Mouse (Mus musculus) hindbrain, postnatal 0 days (tissue): ENCODE results near the gene Tescl. TPM values are rescaled to one million over a fixed set of nuclear protein-coding genes. Genes with fewer than 3 reads are reported as not detected.

Experiments used
- ATAC-seq: fragments of 200-750 bp; cut with Nextera tagmentation; 2 replicates; pipeline ENCODE4 v1.8.0; 2017; ENCODE audit warnings: mild to moderate bottlenecking, moderate TSS enrichment, moderate library complexity
- DNase-seq: peaks from one replicate; pipeline ENCODE4 v3.0.0-alpha.2; 2015; ENCODE audit warnings: low spot score
- H3K27ac ChIP-seq: fragments of 300-500 bp; sonication (generic); 2 replicates; pipeline ENCODE4 v1.5.1; 2014; ENCODE audit warnings: mild to moderate bottlenecking
- H3K27me3 ChIP-seq: fragments of 300-500 bp; sonication (generic); 2 replicates; pipeline ENCODE4 v1.6.1; 2014; ENCODE audit warnings: low read length, mixed read lengths; ENCODE audit not compliant: insufficient read depth
- H3K36me3 ChIP-seq: fragments of 300-500 bp; sonication (generic); 2 replicates; pipeline ENCODE4 v1.6.1; 2014; ENCODE audit warnings: low read length, mixed read lengths; ENCODE audit not compliant: insufficient read depth
- H3K4me1 ChIP-seq: fragments of 300-500 bp; sonication (generic); 2 replicates; pipeline ENCODE4 v1.6.1; 2014; ENCODE audit warnings: antibody characterized with exemption, low read length, mixed read lengths; ENCODE audit not compliant: insufficient read depth
- H3K4me2 ChIP-seq: fragments of 300-500 bp; sonication (generic); 2 replicates; pipeline ENCODE4 v1.6.1; 2014; ENCODE audit warnings: low read depth, mild to moderate bottlenecking, low read length, moderate library complexity, mixed read lengths
- H3K4me3 ChIP-seq: fragments of 300-500 bp; sonication (generic); 2 replicates; pipeline ENCODE4 v1.5.1; 2014; ENCODE audit warnings: low read length
- H3K9ac ChIP-seq: fragments of 300-500 bp; sonication (generic); replicated peaks from 2 replicates; pipeline ENCODE4 v1.6.1; 2014; ENCODE audit warnings: mild to moderate bottlenecking, low read length, moderate library complexity, mixed read lengths
- H3K9me3 ChIP-seq: fragments of 300-500 bp; sonication (generic); 2 replicates; pipeline ENCODE4 v1.6.1; 2016; ENCODE audit warnings: low read length, mixed read lengths
- CTCF ChIP-seq: IDR thresholded peaks from 2 replicates; pipeline ENCODE4 v1.5.1; 2016; ENCODE audit warnings: antibody characterized with exemption, control low read depth, low read depth
- WGBS: fragments of 180-500 bp; shearing (Covaris S2); extraction: QIAGEN DNeasy Blood & Tissue Kit; methylation state at CpG from one replicate; pipeline ENCODE4 v1.1.7; 2014; 5-methylcytosine and 5-hydroxymethylcytosine counted together
- polyA plus RNA-seq: library from polyadenylated mRNA; unstranded; fragments of >200 nt; fragmentation: Nextera tagmentation; extraction: Ambion mirVana; gene quantifications from 2 replicates; pipeline ENCODE4 v1.2.1, GENCODE M21; 2015
- total RNA-seq: library from RNA; depleted of rRNA; stranded (reverse); fragments of >200 nt; gene quantifications from 2 replicates; pipeline ENCODE4 v1.2.3, GENCODE M21; 2014

Gene Tescl
- total and polyA plus RNA-seq, 2 experiments from 2014 or later, result 0.46 TPM; not detected in 1

DNA sequence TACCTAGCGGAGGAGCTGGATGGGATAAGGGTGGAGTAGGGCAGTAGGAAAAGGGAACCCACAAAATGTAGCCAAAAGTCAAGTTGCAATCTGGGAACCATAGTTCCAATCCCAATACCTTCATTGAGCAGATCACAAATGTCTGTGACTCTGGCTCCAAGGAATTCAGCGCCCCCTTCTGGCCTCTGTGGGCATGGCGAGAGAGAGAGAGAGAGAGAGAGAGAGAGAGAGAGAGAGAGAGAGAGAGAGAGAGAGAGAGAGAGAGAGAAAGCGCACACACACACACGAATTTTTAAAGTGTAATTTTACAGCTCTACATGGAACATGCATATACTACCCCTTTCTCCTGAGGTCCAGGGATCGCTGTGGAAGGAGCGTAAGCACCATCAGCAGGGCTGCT lies 29.5 kb upstream of the Tescl start:
- Histone ChIP-seq H3K27ac (no peak overlapping the region), H3K4me3 (no peak overlapping the region), H3K9ac (no peak overlapping the region), H3K27me3 (no peaks in the 10 kb centered on the region), H3K9me3 (no peaks in the 10 kb centered on the region), H3K36me3 (no peaks in the 10 kb centered on the region), H3K4me2 (no peak overlapping the region), H3K4me1 (peaks cover 3% of the 10 kb centered on the region; the same call in 1 of the 2 replicates)
- DNase-seq (peak; percentile 63), ATAC-seq (no peak)
- TF ChIP-seq CTCF, result peak; percentile 64
- WGBS, result 22% methylated on average over 7 of the region's 7 CpGs

DNA sequence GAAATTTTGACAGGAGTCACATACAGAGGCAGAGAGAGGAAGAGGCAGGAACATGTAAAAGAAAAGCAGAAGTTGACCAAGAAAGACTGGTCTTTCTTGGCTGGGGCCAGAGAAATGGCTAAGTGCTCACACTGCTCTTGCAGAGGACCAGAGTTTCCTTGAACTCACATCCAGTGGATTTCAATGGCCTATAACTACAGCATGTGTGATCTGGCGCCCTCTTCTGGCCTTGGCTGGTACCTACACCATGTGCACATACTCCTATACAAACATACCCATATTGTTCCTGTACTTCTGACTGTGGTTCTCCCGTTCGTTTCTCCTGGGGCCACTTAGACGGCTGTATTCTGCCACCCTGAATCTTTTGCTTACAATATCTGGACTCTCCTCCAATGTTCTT lies 27.3 kb upstream of the Tescl start:
- Histone ChIP-seq H3K4me2 (no peak overlapping the region), H3K9me3 (no peaks in the 10 kb centered on the region), H3K4me1 (peaks cover 3% of the 10 kb centered on the region; the same call in 1 of the 2 replicates), H3K27ac (no peak overlapping the region), H3K36me3 (no peaks in the 10 kb centered on the region), H3K9ac (no peak overlapping the region), H3K4me3 (no peak overlapping the region), H3K27me3 (no peaks in the 10 kb centered on the region)
- ATAC-seq (no peak), DNase-seq (peak; percentile 22)
- 62% methylated on average over 4 of the region's 4 CpGs for WGBS
- TF ChIP-seq CTCF, result peak; percentile 51

DNA sequence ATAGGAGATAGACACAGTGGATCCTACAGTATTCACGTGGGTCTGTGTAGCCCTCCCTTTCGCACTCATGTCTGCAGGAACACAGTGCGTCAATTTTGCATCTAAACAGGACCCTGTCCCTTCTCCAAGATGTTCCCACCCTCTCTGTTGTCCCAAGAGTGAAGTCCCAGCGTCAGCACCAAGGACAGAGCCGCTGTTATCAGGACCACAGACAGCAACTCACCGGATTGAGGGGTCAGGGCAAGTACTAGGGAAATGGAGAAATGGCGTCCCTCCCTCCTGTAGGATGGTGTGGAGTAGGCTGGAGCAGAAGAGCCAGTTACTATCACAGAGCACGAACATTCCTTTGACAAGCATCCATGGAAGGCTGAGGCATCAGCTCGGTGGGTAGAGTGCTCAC lies 25.5 kb upstream of the Tescl start:
- ATAC-seq, result no peak
- no peak for DNase-seq
- TF ChIP-seq CTCF, result no peak
- Histone ChIP-seq H3K9ac (no peak overlapping the region), H3K27ac (no peak overlapping the region), H3K27me3 (no peaks in the 10 kb centered on the region), H3K36me3 (no peaks in the 10 kb centered on the region), H3K4me1 (no peaks in the 10 kb centered on the region), H3K4me3 (no peak overlapping the region), H3K4me2 (no peak overlapping the region), H3K9me3 (no peaks in the 10 kb centered on the region)
- WGBS, result 24% methylated on average over 9 of the region's 9 CpGs

DNA sequence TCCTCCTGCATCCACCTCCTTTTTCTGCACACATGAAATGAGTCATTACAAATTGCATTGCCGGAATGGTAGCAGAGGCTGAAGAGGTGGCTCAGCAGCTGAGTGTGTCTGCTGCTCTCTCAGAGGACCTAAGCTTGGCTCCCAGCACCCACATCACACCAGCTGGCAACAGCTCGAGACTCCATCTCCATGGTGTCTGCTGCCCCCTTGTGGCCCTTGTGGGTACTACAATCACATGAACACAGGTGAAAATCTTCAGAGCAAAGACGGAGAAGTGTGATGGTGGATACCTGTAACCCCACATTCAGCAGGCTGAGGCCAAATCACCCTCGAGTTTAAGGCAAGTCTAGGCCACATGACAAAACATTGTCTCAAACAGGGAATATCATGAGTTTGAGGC lies 24.2 kb upstream of the Tescl start:
- 48% methylated on average over 4 of the region's 4 CpGs for WGBS
- H3K4me2 ChIP-seq, result no peak overlapping the region
- H3K36me3 ChIP-seq, result no peaks in the 10 kb centered on the region
- H3K4me3 ChIP-seq, result no peak overlapping the region
- H3K9me3 ChIP-seq, result no peaks in the 10 kb centered on the region
- no peaks in the 10 kb centered on the region for H3K4me1 ChIP-seq
- ATAC-seq (no peak), DNase-seq (no peak)
- H3K27ac ChIP-seq, result no peak overlapping the region
- TF ChIP-seq CTCF, result peak; percentile 54
- H3K27me3 ChIP-seq, result no peaks in the 10 kb centered on the region
- no peak overlapping the region for H3K9ac ChIP-seq

DNA sequence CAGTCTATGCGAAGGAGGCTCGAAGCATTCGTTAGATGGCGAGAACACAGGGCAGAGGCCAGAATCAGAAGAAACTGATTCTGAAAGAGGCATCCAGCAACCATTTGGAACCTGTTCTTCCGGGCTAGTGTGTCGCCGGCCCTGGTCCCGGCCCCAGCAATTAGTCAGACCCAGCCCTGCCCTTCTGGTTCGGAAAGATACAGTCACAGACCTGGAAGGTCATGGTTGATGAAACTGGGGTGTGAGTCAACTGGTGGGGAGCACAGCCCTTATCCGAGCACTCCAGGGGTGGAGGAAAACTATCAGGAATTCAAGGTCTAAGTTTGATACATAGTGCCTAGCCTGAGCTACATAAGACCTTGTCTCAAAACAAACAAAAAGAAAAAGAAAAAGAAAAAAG lies 22.3 kb upstream of the Tescl start:
- TF ChIP-seq CTCF, result no peak
- H3K9me3 ChIP-seq, result no peaks in the 10 kb centered on the region
- H3K9ac ChIP-seq, result no peak overlapping the region
- no peak overlapping the region for H3K4me2 ChIP-seq
- H3K4me1 ChIP-seq, result no peaks in the 10 kb centered on the region
- no peak overlapping the region for H3K27ac ChIP-seq
- H3K4me3 ChIP-seq, result no peak overlapping the region
- no peaks in the 10 kb centered on the region for H3K36me3 ChIP-seq
- WGBS, result 82% methylated on average over 10 of the region's 10 CpGs
- DNase-seq (no peak), ATAC-seq (no peak)
- no peaks in the 10 kb centered on the region for H3K27me3 ChIP-seq

DNA sequence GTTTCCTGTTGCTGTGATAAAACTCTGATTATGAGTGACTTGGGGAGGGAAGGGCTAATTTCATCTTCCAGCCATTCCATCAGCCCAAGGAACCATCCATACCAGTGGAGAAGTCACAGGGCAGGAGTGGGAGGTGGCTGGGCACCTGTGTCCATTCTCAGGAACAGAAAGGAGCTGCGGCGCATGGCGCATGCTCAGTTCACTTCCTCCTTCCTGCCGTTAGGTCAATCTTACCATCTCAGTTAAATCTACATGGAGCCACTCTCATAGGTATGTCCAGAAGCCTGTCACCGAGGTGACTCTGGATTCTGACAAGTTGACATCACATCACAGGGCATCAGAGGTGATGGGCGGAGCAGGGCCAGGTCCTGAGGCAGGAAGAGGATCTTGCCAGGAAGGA lies 21.9 kb upstream of the Tescl start:
- Histone ChIP-seq H3K27me3 (no peaks in the 10 kb centered on the region), H3K27ac (no peak overlapping the region), H3K4me2 (no peak overlapping the region), H3K4me3 (no peak overlapping the region), H3K4me1 (no peaks in the 10 kb centered on the region), H3K9ac (no peak overlapping the region), H3K36me3 (no peaks in the 10 kb centered on the region), H3K9me3 (no peaks in the 10 kb centered on the region)
- ATAC-seq, result no peak
- DNase-seq, result no peak
- WGBS, result 85% methylated on average over 6 of the region's 6 CpGs
- TF ChIP-seq CTCF, result no peak

DNA sequence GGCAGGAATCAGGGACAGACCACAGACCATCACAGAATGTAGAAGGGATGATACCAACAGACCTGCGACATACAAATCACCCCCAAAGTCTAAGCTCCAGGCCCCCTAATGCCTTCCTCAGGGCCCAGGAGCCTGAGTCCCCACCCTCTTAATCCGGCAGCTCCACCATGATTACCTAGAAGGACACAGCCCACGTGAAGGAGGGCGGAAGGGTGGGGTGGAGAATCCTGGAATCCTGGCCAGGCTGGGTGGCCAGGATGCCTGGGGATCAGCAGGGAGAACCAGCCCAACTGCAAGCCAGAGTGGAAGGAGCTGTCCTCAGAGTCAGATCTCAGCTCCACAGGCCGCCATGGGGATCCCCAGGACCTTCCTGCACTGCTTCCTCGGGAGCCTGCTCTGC lies 15.2 kb upstream of the Tescl start, which contains the start of gene Lypd5:
Gene Lypd5 (plus strand): TSS at position 301 of the 400 bp plus-strand sequence.
- Histone ChIP-seq H3K9ac (no peak within 1 kb of the TSS), H3K27me3 (no peaks in the 10 kb centered on the region), H3K36me3 (no peaks in the 10 kb centered on the region), H3K9me3 (no peaks in the 10 kb centered on the region), H3K4me1 (no peaks in the 10 kb centered on the region), H3K27ac (no peak within 1 kb of the TSS), H3K4me2 (no peak within 1 kb of the TSS), H3K4me3 (no peak within 1 kb of the TSS)
- no peak for DNase-seq
- TF ChIP-seq CTCF, result no peak
- whole genome bisulfite sequencing, result 58% methylated on average over 6 of the region's 6 CpGs
- no peak for ATAC-seq
